Mouse (Mus musculus) layer of hippocampus, adult 18-20 months (tissue): ENCODE data around the gene Elk3. TPM values are rescaled to one million over a fixed set of nuclear protein-coding genes. Genes with fewer than 3 reads are reported as not detected.
A peak's percentile ranks its signal among the peaks of the same experiment; 100 is the strongest.
"Not testable (repeated sequence)": the region's sequence is repeated elsewhere in the genome, so short reads cannot be mapped to it uniquely, and the experiment has no call there.

Experiments used
- DNase-seq, 2 experiments: peaks; one replicate each; pipeline ENCODE4 v3.0.0; 2022; ENCODE audit warnings: low spot score in 2 of 2
- long read RNA-seq: library from polyadenylated mRNA; stranded (forward); transcript quantifications from one replicate; pipeline ENCODE4 v2.0.0, GENCODE M21; 2021
- total RNA-seq, 2 experiments: library from RNA; stranded (reverse); gene quantifications; 2 replicates each; pipeline ENCODE4 v1.2.3; 2021

Gene Elk3
- total RNA-seq: 1 to 10 TPM; 6.6 to 8.4 TPM
- long read RNA-seq, full-length matches to known transcripts: 9 of 13 reads
- long read RNA-seq, partial matches to known transcripts: 3 of 13 reads
- long read RNA-seq, other reads (novel, unspliced or antisense): 1 of 13 reads

DNA sequence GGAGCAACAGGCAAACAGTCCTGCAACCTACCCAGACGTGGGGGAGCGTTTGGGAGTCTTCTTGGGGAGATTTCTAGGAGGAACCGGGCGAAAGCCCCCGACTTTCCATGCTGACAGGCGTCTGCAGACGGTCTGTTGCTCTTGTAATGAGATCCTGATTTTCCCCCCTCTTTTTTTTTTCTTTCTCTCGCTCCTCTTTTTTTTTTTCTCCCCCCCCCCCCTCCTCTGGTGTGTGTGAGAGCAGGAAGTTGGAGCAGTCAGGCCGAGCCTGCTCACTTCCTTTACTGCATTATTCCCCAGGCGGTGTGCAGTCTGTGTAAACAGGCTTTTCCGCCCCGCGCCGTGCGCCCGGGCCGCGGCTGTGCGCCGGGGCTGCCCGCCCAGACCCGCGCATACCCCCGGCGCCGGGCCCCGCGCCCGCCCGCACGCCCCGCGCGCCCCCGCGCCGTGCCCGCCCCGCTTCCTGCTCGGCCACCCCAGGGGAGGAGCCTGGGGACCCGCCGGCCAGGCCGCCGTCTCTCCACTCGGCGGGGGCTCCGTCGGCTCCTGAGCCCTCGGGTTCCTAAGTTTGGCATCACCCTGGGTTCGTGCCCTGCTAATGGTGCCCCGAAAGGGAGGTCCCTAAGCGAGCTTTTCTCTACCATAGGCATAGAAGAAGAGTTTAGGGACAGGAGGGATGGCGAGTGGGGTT is at the start of gene Elk3:
Elk3 (minus strand) TSS at position 415 of the 691 bp plus-strand sequence.
- DNase-seq: no peak

- no peak for DNase-seq
Measured at GRCm38 (mm10) chr10:93360623-93361022, 49.7 kb upstream of the Elk3 start.

- DNase-seq: not testable (repeated sequence)
Measured at GRCm38 (mm10) chr10:93360190-93360589, 49.3 kb upstream of the Elk3 start.

DNA sequence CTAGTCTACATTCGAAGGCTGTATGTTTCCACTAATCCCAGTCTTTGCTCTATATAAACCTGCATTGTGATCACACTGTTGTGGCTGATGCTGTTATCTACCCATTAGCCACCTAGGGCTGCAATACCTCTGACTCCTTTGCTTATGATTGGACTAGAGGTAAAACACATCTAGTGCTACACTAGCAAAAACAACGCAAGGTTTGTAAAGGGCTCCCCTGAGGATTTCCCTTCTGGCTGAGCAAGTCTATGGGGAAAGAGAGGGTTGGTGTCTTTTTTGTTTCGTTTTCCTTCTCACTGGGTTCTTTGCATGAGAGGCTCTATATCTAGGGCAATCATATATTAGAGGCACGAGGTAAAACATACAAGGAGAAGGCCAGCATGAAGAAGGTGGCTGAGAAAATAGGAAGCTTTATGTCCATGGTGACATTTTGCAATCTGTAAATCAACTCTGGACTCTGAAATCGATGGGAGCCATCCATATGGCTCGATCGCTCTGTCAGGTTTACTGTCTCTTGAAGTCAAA is 48.5 kb upstream of the Elk3 start:
- no peak for DNase-seq

GRCm38 (mm10) chr10:93358878-93359277 is 47.9 kb upstream of the Elk3 start:
- no peak for DNase-seq

DNA sequence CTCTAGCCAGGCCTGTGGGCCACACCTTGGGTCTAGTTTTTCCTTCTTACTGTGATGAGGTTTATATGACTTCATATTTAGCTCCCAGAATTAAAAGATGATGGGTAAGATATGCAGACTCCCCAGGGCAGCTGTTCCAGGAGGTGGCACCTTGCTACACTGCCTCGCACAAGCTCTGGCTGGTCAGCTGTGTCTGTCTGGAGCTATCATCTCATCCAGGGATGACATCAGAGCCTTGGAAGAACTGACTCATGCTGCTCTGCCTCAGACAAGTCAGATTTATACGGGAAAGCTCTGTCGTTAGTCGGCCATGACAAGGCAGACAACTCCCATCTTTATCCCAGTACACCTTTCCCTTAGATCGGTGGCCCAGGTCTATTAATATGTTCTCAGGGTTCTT is 46.2 kb upstream of the Elk3 start:
- no peak for DNase-seq

GRCm38 (mm10) chr10:93356122-93356521 is 45.2 kb upstream of the Elk3 start:
- DNase-seq: no peak

GRCm38 (mm10) chr10:93355276-93355927 is 44.5 kb upstream of the Elk3 start:
- no peak for DNase-seq

GRCm38 (mm10) chr10:93353545-93354326 is 42.8 kb upstream of the Elk3 start:
- DNase-seq: no peak

- no peak for DNase-seq
Measured at GRCm38 (mm10) chr10:93347918-93348505, 37.1 kb upstream of the Elk3 start.

DNA sequence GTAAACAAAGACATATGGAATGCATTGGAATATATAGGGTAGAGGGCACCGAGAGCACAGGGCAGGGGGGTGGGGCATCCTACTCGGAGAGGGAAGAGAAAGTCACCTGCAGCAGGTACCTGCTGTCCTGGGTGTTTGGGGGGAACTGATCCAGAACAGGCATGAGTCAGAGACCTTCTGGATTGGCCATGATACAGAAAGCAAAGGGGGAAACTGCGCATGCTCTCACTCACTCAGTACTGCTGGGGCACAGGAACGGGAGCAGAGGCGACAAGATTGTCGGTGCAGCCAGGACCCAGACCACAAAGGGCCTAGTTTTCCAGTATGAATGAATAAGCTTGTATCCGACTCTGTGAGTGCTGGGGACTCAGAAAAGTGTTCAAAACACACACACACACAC is 36.5 kb upstream of the Elk3 start:
- DNase-seq: peak in 1 of 2 experiments; percentile 4

DNA sequence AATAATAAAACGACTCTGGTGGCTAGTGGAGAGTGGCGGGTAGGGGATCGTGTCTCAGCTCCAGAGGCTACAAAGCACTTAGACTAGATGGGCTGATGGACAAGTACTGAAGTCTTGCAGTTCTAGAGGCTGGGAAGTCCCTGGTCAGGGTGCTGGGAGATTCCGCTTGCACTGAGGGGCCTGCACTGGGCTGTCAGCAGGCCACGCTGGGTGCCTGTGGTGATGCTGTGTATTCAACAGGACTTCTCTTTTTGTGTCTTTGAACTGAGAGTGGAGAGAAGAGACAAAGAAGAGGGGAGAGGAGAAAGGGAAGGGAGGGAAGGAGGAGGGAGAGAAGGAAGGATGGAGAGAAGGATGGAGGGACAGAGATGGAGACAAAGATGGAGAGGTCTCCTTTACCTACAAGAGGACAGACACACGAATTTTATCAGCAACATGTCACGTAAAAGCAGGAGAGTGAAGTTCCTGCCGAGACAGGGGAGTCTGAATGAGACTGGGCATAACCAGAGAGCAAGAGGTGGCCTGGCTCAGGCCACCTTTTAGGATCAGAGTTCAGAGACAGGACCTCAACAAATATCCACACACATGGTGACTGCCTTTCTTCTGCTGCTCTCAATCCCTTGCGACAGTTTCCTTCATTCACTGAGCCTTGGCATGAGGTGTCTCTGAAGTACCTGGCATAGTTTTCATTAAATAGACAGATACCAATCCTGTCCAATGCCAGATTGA is 35.4 kb upstream of the Elk3 start:
- no peak for DNase-seq

DNA sequence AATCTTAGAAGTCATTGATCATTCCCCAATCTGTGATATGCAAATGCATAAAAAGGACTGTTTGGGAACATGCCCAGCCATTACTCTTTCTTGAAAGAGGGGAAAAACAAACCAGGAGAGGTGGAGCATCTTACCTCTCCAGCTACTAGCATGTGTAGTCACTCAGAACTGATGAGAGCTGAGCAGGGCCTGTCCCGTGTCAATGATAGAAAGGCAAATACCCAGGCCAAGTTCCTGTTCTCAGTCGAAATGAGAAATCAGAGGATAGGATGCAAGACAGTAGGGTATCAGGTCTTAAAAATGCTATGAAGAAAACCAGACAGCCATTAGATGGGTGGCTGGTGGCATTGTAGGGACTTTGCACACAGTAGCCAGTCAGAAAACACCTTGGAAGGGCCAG is 34.6 kb upstream of the Elk3 start:
- no peak for DNase-seq

DNA sequence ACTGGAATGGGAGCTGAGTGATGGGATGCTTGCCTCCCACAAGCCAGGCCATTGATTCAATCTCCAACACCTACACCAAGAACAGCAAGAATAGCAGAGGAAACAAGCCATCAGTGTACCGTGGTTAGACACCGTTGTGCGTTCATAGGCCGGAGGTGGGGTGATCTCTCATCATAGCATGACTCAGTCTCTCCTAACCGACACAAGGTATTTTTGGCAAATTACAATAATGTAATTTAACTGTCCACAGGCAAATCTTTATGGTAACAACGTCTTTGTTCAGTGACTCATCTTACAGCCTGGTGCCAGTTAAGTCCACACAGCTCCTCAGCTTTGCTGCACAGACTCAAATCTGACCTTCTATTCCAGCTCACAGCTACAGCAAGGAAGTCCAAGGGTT is 32.5 kb upstream of the Elk3 start:
- no peak for DNase-seq

DNA sequence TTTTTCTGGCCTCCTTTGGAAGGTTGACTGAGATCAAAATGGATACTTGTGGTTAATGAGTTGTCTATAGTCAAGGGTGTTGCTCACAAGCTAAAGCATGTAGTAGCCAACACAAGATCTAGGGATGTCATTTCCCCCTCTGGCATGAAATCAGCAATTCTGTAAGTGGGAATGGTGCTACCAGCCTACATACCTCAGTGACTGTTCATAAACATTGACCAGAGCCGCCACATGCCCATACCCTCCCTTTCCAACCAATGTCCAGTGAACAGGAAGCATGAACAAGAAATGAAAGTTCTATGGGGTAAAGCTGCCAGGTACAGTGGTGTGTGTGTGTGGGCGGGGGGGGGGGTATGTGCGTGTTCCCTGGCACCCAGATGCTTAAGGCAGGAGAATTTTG is 32.1 kb upstream of the Elk3 start:
- DNase-seq: no peak

DNA sequence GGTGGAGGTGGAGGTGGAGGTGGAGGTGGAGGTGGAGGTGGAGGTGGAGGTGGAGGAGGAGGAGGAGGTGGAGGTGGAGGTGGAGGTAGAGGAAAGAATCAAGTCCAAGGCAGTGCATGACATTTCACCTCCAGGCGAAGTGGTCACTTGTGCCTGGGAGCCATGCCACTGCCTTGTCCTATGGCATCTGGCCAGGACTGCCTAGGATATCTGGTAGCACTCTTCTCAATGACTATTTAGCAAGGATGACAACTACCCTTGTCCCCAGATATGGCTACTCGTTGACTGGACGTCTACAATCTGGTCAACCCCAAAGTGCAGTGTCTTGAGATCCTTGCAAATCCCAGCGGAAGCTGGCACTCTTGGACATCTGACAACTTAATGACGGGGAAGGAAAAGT is 27.6 kb upstream of the Elk3 start:
- no peak for DNase-seq

- no peak for DNase-seq
Measured at GRCm38 (mm10) chr10:93336462-93336931, 25.6 kb upstream of the Elk3 start.

DNA sequence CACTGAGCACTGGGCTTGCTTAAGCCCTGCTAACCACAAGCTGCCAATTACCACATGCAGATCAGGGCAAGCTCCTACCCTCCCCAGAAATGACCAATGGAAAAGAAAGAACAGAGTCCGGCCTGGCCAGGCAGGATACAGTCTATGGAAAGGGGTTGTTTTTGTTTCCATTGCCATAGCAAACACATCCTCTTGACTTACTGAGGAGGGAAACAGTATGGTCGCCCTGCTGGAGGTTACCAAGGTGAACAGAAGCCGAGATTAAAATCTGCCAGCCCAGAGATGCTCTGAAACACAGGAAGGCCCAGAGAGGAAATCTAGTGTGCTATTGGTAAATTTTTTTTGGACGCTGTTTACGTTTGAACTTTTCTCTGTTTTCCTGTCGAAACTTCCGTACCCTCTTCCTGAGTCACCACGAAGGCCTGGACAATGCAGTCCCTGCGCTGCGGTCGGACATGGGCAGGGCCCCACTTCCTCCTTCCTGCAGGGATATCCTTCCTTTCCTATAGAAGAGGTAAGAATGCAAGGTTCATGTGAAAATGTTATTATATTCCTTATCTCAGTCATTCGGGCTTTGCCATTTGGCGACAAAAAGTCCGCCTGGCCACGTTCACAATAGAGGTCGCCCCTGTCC is 25.0 kb upstream of the Elk3 start:
- no peak for DNase-seq

- DNase-seq: no peak
Measured at GRCm38 (mm10) chr10:93335001-93335400, 24.1 kb upstream of the Elk3 start.

- no peak for DNase-seq
Measured at GRCm38 (mm10) chr10:93333239-93333638, 22.3 kb upstream of the Elk3 start.
